Mouse (Mus musculus) retina, embryonic 14.5 days (tissue): ENCODE measurements around the gene Capn10.
A peak's percentile ranks its signal among the peaks of the same experiment; 100 is the strongest.
"Not testable (repeated sequence)": the region's sequence is repeated elsewhere in the genome, so short reads cannot be mapped to it uniquely, and the experiment has no call there.

Experiments
- DNase-seq: peaks from one replicate; pipeline ENCODE4 v3.0.0-alpha.2; 2015; ENCODE audit warnings: low spot score

Capn10 gene

GRCm38 (mm10) chr1:92919775-92920174 is 14.4 kb upstream of the Capn10 start:
- no peak for DNase-seq

GRCm38 (mm10) chr1:92920474-92921200 is 13.5 kb upstream of the Capn10 start:
- DNase-seq = no peak

GRCm38 (mm10) chr1:92921496-92921895 is 12.7 kb upstream of the Capn10 start:
- no peak for DNase-seq

- DNase-seq = no peak
Measured at GRCm38 (mm10) chr1:92930171-92930706, 3.9 kb upstream of the Capn10 start.

- no peak for DNase-seq
Measured at GRCm38 (mm10) chr1:92933611-92934010, 565 bp upstream of the Capn10 start.

GRCm38 (mm10) chr1:92935054-92935962 is 1.1 kb downstream of the Capn10 start:
- DNase-seq = peak; percentile 29

- DNase-seq = no peak
Measured at GRCm38 (mm10) chr1:92935977-92936376, 1.8 kb downstream of the Capn10 start.

- no peak for DNase-seq
Measured at GRCm38 (mm10) chr1:92936467-92936866, 2.3 kb downstream of the Capn10 start.

- DNase-seq = no peak
Measured at GRCm38 (mm10) chr1:92937797-92938196, 3.6 kb downstream of the Capn10 start.

GRCm38 (mm10) chr1:92939746-92940145 is 5.6 kb downstream of the Capn10 start:
- DNase-seq = no peak

- DNase-seq = no peak
Measured at GRCm38 (mm10) chr1:92943219-92943989, 9.2 kb downstream of the Capn10 start.

- no peak for DNase-seq
Measured at GRCm38 (mm10) chr1:92947966-92948365, 13.8 kb downstream of the Capn10 start.

- peak; percentile 61 for DNase-seq
Measured at GRCm38 (mm10) chr1:92949426-92949825, 15.2 kb downstream of the Capn10 start.

GRCm38 (mm10) chr1:92950607-92951006 is 16.4 kb downstream of the Capn10 start, which contains the start of gene Gpr35:
TSS of gene Gpr35 (plus strand) at chr1:92950865.
- no peak for DNase-seq

GRCm38 (mm10) chr1:92953641-92954040 is 19.5 kb downstream of the Capn10 start:
- no peak for DNase-seq

- DNase-seq = peak; percentile 21
Measured at GRCm38 (mm10) chr1:92956571-92957335, 22.6 kb downstream of the Capn10 start.

- DNase-seq = no peak
Measured at GRCm38 (mm10) chr1:92958999-92959398, 24.8 kb downstream of the Capn10 start.

- DNase-seq = not testable (repeated sequence)
Measured at GRCm38 (mm10) chr1:92970791-92971190, 36.6 kb downstream of the Capn10 start.

- DNase-seq = no peak
Measured at GRCm38 (mm10) chr1:92971879-92972795, 38.0 kb downstream of the Capn10 start.

GRCm38 (mm10) chr1:92972854-92973253 is 38.7 kb downstream of the Capn10 start:
- no peak for DNase-seq
